ENCODE assay signal across 15 mouse cellular contexts in genomic region chr16:13190471-13190870, GRCm38 (mm10).
DNase-seq lines count a peak whose midpoint lies in the region; ATAC-seq and TF ChIP-seq lines count a peak whose summit lies in the region.
"Had no signal": no experiment of that assay in that cellular context is flagged by ENCODE, and none has a peak within 500 bp of the region (broad histone marks: within the 10 kb centered on the region; RNA-seq: fewer than 3 reads in every experiment).

No protein-coding gene starts in this region.

- intact Hi-C loops in gastrocnemius, adult 2 months (cut with DNase I): no loop called here

- no peak for TF ChIP-seq CTCF in gastrocnemius, adult 2 months (IDR thresholded peaks at IDR 0.05)
- no peak; the same call in 1 of the 2 replicates for TF ChIP-seq CTCF in kidney, adult 2 months (conservative IDR thresholded peaks at IDR 0.05; ENCODE audit: insufficient read depth, insufficient read length, low read depth, low read length)

- no peak overlapping the region for H3K4me2 ChIP-seq in kidney, embryonic 16.5 days (replicated peaks; ENCODE audit: low read depth, low read length)
- H3K4me2 ChIP-seq in intestine, embryonic 16.5 days (ENCODE audit: low read depth, low read length): no peak overlapping the region
- H3K4me2 ChIP-seq in liver, embryonic 15.5 days: no peak overlapping the region
- H3K4me2 ChIP-seq: embryonic facial prominence, embryonic 12.5 days; hindbrain, embryonic 13.5 days; midbrain, embryonic 12.5 days had no signal

- WGBS in kidney, adult 2 months: 47% methylated on average over 5 of the region's 5 CpGs
- 59% methylated on average over 5 of the region's 5 CpGs for WGBS in kidney, embryonic 16.5 days
- WGBS in intestine, embryonic 16.5 days: 30% methylated on average over 5 of the region's 5 CpGs
- 53% methylated on average over 5 of the region's 5 CpGs for WGBS in liver, embryonic 15.5 days (ENCODE audit: insufficient replicate concordance)

- no peaks in the 10 kb centered on the region for H3K36me3 ChIP-seq in kidney, adult 2 months (ENCODE audit: control insufficient read depth, insufficient read depth, low read length)
- H3K36me3 ChIP-seq in kidney, embryonic 16.5 days (ENCODE audit: insufficient read depth, low read length): no peaks in the 10 kb centered on the region
- no peaks in the 10 kb centered on the region for H3K36me3 ChIP-seq in intestine, embryonic 16.5 days (ENCODE audit: control insufficient read depth, insufficient read depth, low read length)
- no peaks in the 10 kb centered on the region for H3K36me3 ChIP-seq in liver, embryonic 15.5 days (replicated peaks)
- H3K36me3 ChIP-seq: embryonic facial prominence, embryonic 12.5 days; hindbrain, embryonic 13.5 days; midbrain, embryonic 12.5 days had no signal

- H3K4me1 ChIP-seq in kidney, adult 2 months (ENCODE audit: control insufficient read depth, insufficient read depth, low read length): peaks cover 21% of the 10 kb centered on the region; the same call in 1 of the 2 replicates
- peaks cover 13% of the 10 kb centered on the region for H3K4me1 ChIP-seq in kidney, embryonic 16.5 days (ENCODE audit: insufficient read depth, low read length)
- peaks cover 25% of the 10 kb centered on the region for H3K4me1 ChIP-seq in intestine, embryonic 16.5 days (ENCODE audit: control insufficient read depth, insufficient read depth, low read length)
- H3K4me1 ChIP-seq in liver, embryonic 15.5 days (replicated peaks): no peaks in the 10 kb centered on the region; the same call in 1 of the 2 replicates
- H3K4me1 ChIP-seq: embryonic facial prominence, embryonic 12.5 days; hindbrain, embryonic 13.5 days; midbrain, embryonic 12.5 days had no signal

- H3K9me3 ChIP-seq in kidney, embryonic 16.5 days (ENCODE audit: low read length): peaks cover 8% of the 10 kb centered on the region
- peaks cover 4% of the 10 kb centered on the region; the same call in 1 of the 2 replicates for H3K9me3 ChIP-seq in intestine, embryonic 16.5 days (ENCODE audit: control insufficient read depth, low read length)
- no peaks in the 10 kb centered on the region for H3K9me3 ChIP-seq in liver, embryonic 15.5 days (replicated peaks)
- H3K9me3 ChIP-seq: embryonic facial prominence, embryonic 12.5 days; hindbrain, embryonic 13.5 days had no signal

- no peaks in the 10 kb centered on the region for H3K27me3 ChIP-seq in kidney, adult 2 months (replicated peaks; ENCODE audit: control insufficient read depth, insufficient read depth, low read length)
- no peaks in the 10 kb centered on the region for H3K27me3 ChIP-seq in kidney, embryonic 16.5 days (ENCODE audit: insufficient read depth, low read length)
- no peaks in the 10 kb centered on the region for H3K27me3 ChIP-seq in intestine, embryonic 16.5 days (replicated peaks; ENCODE audit: control insufficient read depth, insufficient read depth, low read length)
- H3K27me3 ChIP-seq in liver, embryonic 15.5 days: no peaks in the 10 kb centered on the region
- H3K27me3 ChIP-seq: CH12.LX; embryonic facial prominence, embryonic 12.5 days; hindbrain, embryonic 13.5 days; midbrain, embryonic 12.5 days had no signal

- no peak overlapping the region for H3K4me3 ChIP-seq in gastrocnemius, adult 2 months
- no peak overlapping the region for H3K4me3 ChIP-seq in kidney, adult 2 months (ENCODE audit: insufficient read depth, low read depth, low read length)
- H3K4me3 ChIP-seq in kidney, embryonic 16.5 days (ENCODE audit: low read length): no peak overlapping the region
- H3K4me3 ChIP-seq in intestine, embryonic 16.5 days (ENCODE audit: low read length): no peak overlapping the region
- H3K4me3 ChIP-seq in liver, embryonic 15.5 days (replicated peaks): no peak overlapping the region
- H3K4me3 ChIP-seq: embryonic facial prominence, embryonic 12.5 days; hindbrain, embryonic 13.5 days; midbrain, embryonic 12.5 days had no signal

- ATAC-seq in kidney, embryonic 16.5 days (ENCODE audit: low FRiP score, low TSS enrichment): no peak
- peak; percentile 83 for ATAC-seq in intestine, embryonic 16.5 days
- ATAC-seq in liver, embryonic 15.5 days (ENCODE audit: insufficient read depth): peak; percentile 74
- no peak for ATAC-seq in monocyte, adult 5-6 weeks (replicated peaks; ENCODE audit: insufficient number of reproducible peaks, low FRiP score, low TSS enrichment, poor library complexity, severe bottlenecking)
- ATAC-seq: activated CD4-positive, CD25-positive, alpha-beta regulatory T cell, adult 4 months had no signal

- H3K27ac ChIP-seq in gastrocnemius, adult 2 months: peak overlapping the region; percentile 94
- H3K27ac ChIP-seq in kidney, adult 2 months (ENCODE audit: insufficient read depth, low read depth, low read length): peak overlapping the region; percentile 73; the same call in 1 of the 2 replicates
- H3K27ac ChIP-seq in kidney, embryonic 16.5 days (ENCODE audit: low read length): no peak overlapping the region
- H3K27ac ChIP-seq in intestine, embryonic 16.5 days (ENCODE audit: low read length): peak overlapping the region; percentile 68
- H3K27ac ChIP-seq in liver, embryonic 15.5 days (replicated peaks): peak overlapping the region; percentile 20; the same call in 1 of the 2 replicates
- H3K27ac ChIP-seq: embryonic facial prominence, embryonic 12.5 days; hindbrain, embryonic 13.5 days; midbrain, embryonic 12.5 days had no signal

- no peak overlapping the region for H3K9ac ChIP-seq in kidney, embryonic 16.5 days (replicated peaks; ENCODE audit: low read length)
- H3K9ac ChIP-seq in intestine, embryonic 16.5 days (ENCODE audit: low read depth, low read length): no peak overlapping the region
- no peak overlapping the region for H3K9ac ChIP-seq in liver, embryonic 15.5 days
- H3K9ac ChIP-seq: embryonic facial prominence, embryonic 12.5 days; hindbrain, embryonic 13.5 days; midbrain, embryonic 12.5 days had no signal

- DNase-seq in gastrocnemius, adult 2 months: no peak
- no peak for DNase-seq in gastrocnemius, adult 8-10 months (ENCODE audit: low spot score in 2 of 2)
- DNase-seq in kidney, adult 2 months: peak; percentile 89
- no peak for DNase-seq in adrenal gland, postnatal 14 days
- DNase-seq: right cerebral cortex, postnatal 14 days; thymus, adult 2 months had no signal

- no peak for TF ChIP-seq POLR2A in kidney, adult 2 months (IDR thresholded peaks at IDR 0.05; ENCODE audit: low read depth, low read length)

Comparison
In these comparisons a context has a peak if more than half of its experiments do, and no peak if none do; other contexts are left out.
1. ATAC-seq: peak in intestine, embryonic 16.5 days (single experiment) and liver, embryonic 15.5 days (single experiment); none in kidney, embryonic 16.5 days (single experiment) and monocyte, adult 5-6 weeks (single experiment).